Comparison of ENCODE assay signal across 23 mouse cellular contexts in the genomic region with DNA sequence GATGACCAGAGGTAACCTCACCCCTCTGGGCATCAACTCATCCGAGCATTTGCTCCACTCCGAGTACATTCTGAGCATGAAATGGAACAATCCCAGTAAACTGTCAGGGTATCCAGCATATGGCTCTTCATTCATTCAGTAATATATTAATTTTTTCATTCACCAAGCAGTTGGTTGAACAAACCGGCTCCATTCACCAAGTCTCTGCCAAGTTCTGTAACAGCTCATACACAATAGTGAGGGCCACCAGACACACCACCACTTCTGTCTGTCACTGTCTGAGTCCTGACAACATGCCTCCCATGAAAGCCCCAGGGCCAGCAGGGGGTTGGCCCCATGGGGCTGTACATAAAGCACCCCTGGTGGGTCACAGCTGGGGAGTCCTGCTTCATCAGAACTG. TPM values are rescaled to one million over a fixed set of nuclear protein-coding genes. Genes with fewer than 3 reads are reported as not detected.
DNase-seq lines count a peak whose midpoint lies in the region; ATAC-seq and TF ChIP-seq lines count a peak whose summit lies in the region.
"Had no signal": no experiment of that assay in that cellular context is flagged by ENCODE, and none has a peak within 500 bp of the region (broad histone marks: within the 10 kb centered on the region; RNA-seq: fewer than 3 reads in every experiment).

No protein-coding gene starts in this region.

- H3K9me3 ChIP-seq in forebrain, embryonic 16.5 days (ENCODE audit: control insufficient read depth, low read length), result no peaks in the 10 kb centered on the region
- H3K9me3 ChIP-seq in forebrain, embryonic 13.5 days (replicated peaks), result no peaks in the 10 kb centered on the region
- no peaks in the 10 kb centered on the region for H3K9me3 ChIP-seq in hindbrain, postnatal 0 days (ENCODE audit: low read length)
- no peaks in the 10 kb centered on the region for H3K9me3 ChIP-seq in hindbrain, embryonic 13.5 days
- H3K9me3 ChIP-seq: embryonic facial prominence, embryonic 12.5 days; embryonic facial prominence, embryonic 15.5 days; heart, embryonic 12.5 days; heart, embryonic 15.5 days; hindbrain, embryonic 10.5 days had no signal

- ATAC-seq in forebrain, embryonic 16.5 days, result peak; percentile 74; the same call in 1 of the 2 replicates
- ATAC-seq in forebrain, embryonic 13.5 days, result no peak; the same call in 1 of the 2 replicates
- 0 out of 2 replicates have a peak, but pooled peaks have one; percentile 49 for ATAC-seq in hindbrain, postnatal 0 days
- no peak for ATAC-seq in hindbrain, embryonic 13.5 days (ENCODE audit: low FRiP score)
- ATAC-seq: activated CD4-positive, CD25-positive, alpha-beta regulatory T cell, adult 4 months; CD4-positive, CD25-positive, alpha-beta regulatory T cell, adult 4 months; intestine, postnatal 0 days had no signal

- no peak overlapping the region for H3K9ac ChIP-seq in forebrain, embryonic 16.5 days (replicated peaks; ENCODE audit: low read depth, low read length)
- H3K9ac ChIP-seq in forebrain, embryonic 13.5 days, result no peak overlapping the region
- H3K9ac ChIP-seq in hindbrain, postnatal 0 days (replicated peaks; ENCODE audit: low read length), result no peak overlapping the region
- H3K9ac ChIP-seq in hindbrain, embryonic 13.5 days, result no peak overlapping the region
- H3K9ac ChIP-seq: embryonic facial prominence, embryonic 12.5 days; embryonic facial prominence, embryonic 15.5 days; heart, embryonic 12.5 days; heart, embryonic 15.5 days; hindbrain, embryonic 14.5 days had no signal

- no peak for TF ChIP-seq CTCF in hindbrain, postnatal 0 days (IDR thresholded peaks at IDR 0.05; ENCODE audit: low read depth)
- TF ChIP-seq CTCF in brain, embryonic 14.5 days (IDR thresholded peaks at IDR 0.05; ENCODE audit: borderline replicate concordance, extremely low read depth, insufficient read depth, insufficient read length), result no peak

- TF ChIP-seq POLR2A in brain, embryonic 14.5 days (IDR thresholded peaks at IDR 0.05; ENCODE audit: borderline replicate concordance, extremely low read depth, insufficient read depth, insufficient read length, poor library complexity, severe bottlenecking), result no peak

- no peak overlapping the region for H3K4me3 ChIP-seq in forebrain, embryonic 16.5 days (replicated peaks; ENCODE audit: low read length)
- no peak overlapping the region for H3K4me3 ChIP-seq in forebrain, embryonic 13.5 days
- no peak overlapping the region for H3K4me3 ChIP-seq in hindbrain, postnatal 0 days (ENCODE audit: low read length)
- no peak overlapping the region for H3K4me3 ChIP-seq in hindbrain, embryonic 13.5 days
- H3K4me3 ChIP-seq: embryonic facial prominence, embryonic 12.5 days; embryonic facial prominence, embryonic 15.5 days; heart, embryonic 12.5 days; heart, embryonic 15.5 days; hindbrain, embryonic 10.5 days had no signal

- H3K4me1 ChIP-seq in forebrain, embryonic 16.5 days (replicated peaks; ENCODE audit: control insufficient read depth, insufficient read depth, low read length), result peaks cover 21% of the 10 kb centered on the region
- peaks cover 10% of the 10 kb centered on the region; the same call in 1 of the 2 replicates for H3K4me1 ChIP-seq in forebrain, embryonic 13.5 days
- no peaks in the 10 kb centered on the region; the same call in 1 of the 2 replicates for H3K4me1 ChIP-seq in hindbrain, postnatal 0 days (ENCODE audit: insufficient read depth, low read length)
- H3K4me1 ChIP-seq in hindbrain, embryonic 13.5 days (replicated peaks), result peaks cover 23% of the 10 kb centered on the region
- H3K4me1 ChIP-seq: embryonic facial prominence, embryonic 12.5 days had no signal

- no peaks in the 10 kb centered on the region for H3K27me3 ChIP-seq in forebrain, embryonic 16.5 days (replicated peaks; ENCODE audit: control insufficient read depth, insufficient read depth, low read length)
- no peaks in the 10 kb centered on the region for H3K27me3 ChIP-seq in forebrain, embryonic 13.5 days
- H3K27me3 ChIP-seq in hindbrain, postnatal 0 days (ENCODE audit: insufficient read depth, low read length), result no peaks in the 10 kb centered on the region
- no peaks in the 10 kb centered on the region for H3K27me3 ChIP-seq in hindbrain, embryonic 13.5 days
- H3K27me3 ChIP-seq: embryonic facial prominence, embryonic 12.5 days; embryonic facial prominence, embryonic 15.5 days; heart, embryonic 12.5 days; heart, embryonic 15.5 days had no signal

- peak overlapping the region; percentile 13; the same call in 1 of the 2 replicates for H3K27ac ChIP-seq in forebrain, embryonic 16.5 days (ENCODE audit: low read length)
- no peak overlapping the region for H3K27ac ChIP-seq in forebrain, embryonic 13.5 days
- H3K27ac ChIP-seq in hindbrain, postnatal 0 days, result no peak overlapping the region
- no peak overlapping the region for H3K27ac ChIP-seq in hindbrain, embryonic 13.5 days
- H3K27ac ChIP-seq: embryonic facial prominence, embryonic 12.5 days; embryonic facial prominence, embryonic 15.5 days; hindbrain, embryonic 10.5 days; hindbrain, embryonic 14.5 days had no signal

- DNase-seq in hindbrain, postnatal 0 days (ENCODE audit: low spot score), result no peak
- DNase-seq in brain, embryonic 14.5 days (ENCODE audit: low read depth), result peak; percentile 35
- no peak for DNase-seq in c-Kit-positive CD71-positive TER-119-positive erythroid progenitor cells, embryonic 14.5 days (ENCODE audit: low spot score)
- DNase-seq: adrenal gland, adult 8-10 months; adrenal gland, postnatal 25 days; cerebellum, adult 11 months; cerebellum, adult 2 months; cerebellum, adult 9-11 months; cerebellum, postnatal 25 days; heart, postnatal 10 days; heart, postnatal 36 days had no signal

- WGBS in forebrain, embryonic 16.5 days, result 40% methylated on average over 3 of the region's 3 CpGs
- WGBS in forebrain, embryonic 13.5 days, result 66% methylated on average over 3 of the region's 3 CpGs
- 46% methylated on average over 3 of the region's 3 CpGs for WGBS in hindbrain, postnatal 0 days
- 69% methylated on average over 3 of the region's 3 CpGs for whole genome bisulfite sequencing in hindbrain, embryonic 13.5 days

- H3K36me3 ChIP-seq in forebrain, embryonic 16.5 days (ENCODE audit: control insufficient read depth, insufficient read depth), result no peaks in the 10 kb centered on the region
- H3K36me3 ChIP-seq in forebrain, embryonic 13.5 days (ENCODE audit: poor library complexity, severe bottlenecking), result no peaks in the 10 kb centered on the region
- H3K36me3 ChIP-seq in hindbrain, postnatal 0 days (ENCODE audit: insufficient read depth, low read length), result no peaks in the 10 kb centered on the region
- peaks cover 5% of the 10 kb centered on the region; the same call in 1 of the 2 replicates for H3K36me3 ChIP-seq in hindbrain, embryonic 13.5 days
- H3K36me3 ChIP-seq: embryonic facial prominence, embryonic 12.5 days; embryonic facial prominence, embryonic 15.5 days; heart, embryonic 12.5 days; heart, embryonic 15.5 days; hindbrain, embryonic 10.5 days had no signal

- no peak overlapping the region for H3K4me2 ChIP-seq in forebrain, embryonic 16.5 days (ENCODE audit: low read length)
- H3K4me2 ChIP-seq in forebrain, embryonic 13.5 days, result no peak overlapping the region
- no peak overlapping the region for H3K4me2 ChIP-seq in hindbrain, postnatal 0 days (ENCODE audit: low read depth, low read length)
- H3K4me2 ChIP-seq in hindbrain, embryonic 13.5 days, result no peak overlapping the region
- H3K4me2 ChIP-seq: embryonic facial prominence, embryonic 12.5 days; embryonic facial prominence, embryonic 15.5 days; heart, embryonic 12.5 days; heart, embryonic 15.5 days; hindbrain, embryonic 14.5 days had no signal

RNA-seq across cellular contexts. Expression of gene Angptl2, which starts 25.9 kb away (rescaled TPM):
- polyA plus RNA-seq in forebrain, embryonic 16.5 days (2015; fragmentation: Nextera tagmentation; extraction: Ambion mirVana), result 12.0 and 14.3 TPM in 2 replicates
- polyA plus RNA-seq in forebrain, embryonic 13.5 days (2015; fragmentation: Nextera tagmentation; extraction: Ambion mirVana), result 11.0 and 13.0 TPM in 2 replicates
- 16.3 and 22.0 TPM in 2 replicates for total RNA-seq in hindbrain, postnatal 0 days (2014; rRNA removed)
- 9.3 and 11.5 TPM in 2 replicates for polyA plus RNA-seq in hindbrain, postnatal 0 days (2015; fragmentation: Nextera tagmentation; extraction: Ambion mirVana)
- polyA plus RNA-seq in hindbrain, embryonic 13.5 days (2015; fragmentation: Nextera tagmentation; extraction: Ambion mirVana), result 16.9 and 17.9 TPM in 2 replicates
- 12.4 and 17.2 TPM in 2 replicates for polyA plus RNA-seq in brain, embryonic 14.5 days (2012; rRNA removed)

RNA-seq across cellular contexts. Expression of gene Garnl3, which starts 58.5 kb away (rescaled TPM):
- polyA plus RNA-seq in forebrain, embryonic 16.5 days (2015; fragmentation: Nextera tagmentation; extraction: Ambion mirVana), result 26.2 and 34.5 TPM in 2 replicates
- 12.1 and 12.2 TPM in 2 replicates for polyA plus RNA-seq in forebrain, embryonic 13.5 days (2015; fragmentation: Nextera tagmentation; extraction: Ambion mirVana)
- total RNA-seq in hindbrain, postnatal 0 days (2014; rRNA removed), result 96.9 and 105 TPM in 2 replicates
- polyA plus RNA-seq in hindbrain, postnatal 0 days (2015; fragmentation: Nextera tagmentation; extraction: Ambion mirVana), result 56.1 and 57.0 TPM in 2 replicates
- 36.6 and 39.4 TPM in 2 replicates for polyA plus RNA-seq in hindbrain, embryonic 13.5 days (2015; fragmentation: Nextera tagmentation; extraction: Ambion mirVana)
- polyA plus RNA-seq in brain, embryonic 14.5 days (2012; rRNA removed), result 27.7 and 42.1 TPM in 2 replicates

Comparison
In these comparisons a context has a peak if more than half of its experiments do, and no peak if none do; other contexts are left out.
1. ATAC-seq: peak in forebrain, embryonic 16.5 days (single experiment) and hindbrain, postnatal 0 days (single experiment); none in forebrain, embryonic 13.5 days (single experiment) and hindbrain, embryonic 13.5 days (single experiment).